ENCODE assay signal across 25 mouse cellular contexts in genomic region chr7:126770784-126771183, GRCm38 (mm10). TPM values are rescaled to one million over a fixed set of nuclear protein-coding genes. Genes with fewer than 3 reads are reported as not detected.
DNase-seq lines count a peak whose midpoint lies in the region; ATAC-seq and TF ChIP-seq lines count a peak whose summit lies in the region.
"Had no signal": no experiment of that assay in that cellular context is flagged by ENCODE, and none has a peak within 500 bp of the region (broad histone marks: within the 10 kb centered on the region; RNA-seq: fewer than 3 reads in every experiment).

No protein-coding gene starts in this region.

- no peak for TF ChIP-seq POLR2A in bone marrow, adult 2 months (IDR thresholded peaks at IDR 0.05; ENCODE audit: borderline replicate concordance, control insufficient read depth, low read depth, low read length)

- 36% methylated on average over 12 of the region's 12 CpGs for WGBS in bone marrow, adult 2 months

- H3K27ac ChIP-seq in bone marrow, adult 2 months (ENCODE audit: control insufficient read depth, insufficient read depth, low read depth, low read length, poor library complexity), result peak overlapping the region; percentile 49
- H3K27ac ChIP-seq: embryonic facial prominence, embryonic 15.5 days; forebrain, embryonic 15.5 days; heart, embryonic 13.5 days; hindbrain, embryonic 13.5 days; left cerebral cortex, adult 2 months; limb, embryonic 15.5 days; liver, embryonic 15.5 days; midbrain, embryonic 10.5 days had no signal

- peak overlapping the region; percentile 59 for H3K4me3 ChIP-seq in bone marrow, adult 2 months (replicated peaks; ENCODE audit: control insufficient read depth, low read depth, low read length)
- H3K4me3 ChIP-seq: embryonic facial prominence, embryonic 15.5 days; forebrain, embryonic 15.5 days; heart, embryonic 13.5 days; hindbrain, embryonic 13.5 days; left cerebral cortex, adult 2 months; limb, embryonic 15.5 days; liver, embryonic 15.5 days; midbrain, embryonic 10.5 days had no signal

- TF ChIP-seq CTCF in bone marrow, adult 2 months (IDR thresholded peaks at IDR 0.05; ENCODE audit: control insufficient read depth, insufficient read depth, low read length), result no peak

- ATAC-seq in megakaryocyte progenitor cell, adult 5-6 weeks (replicated peaks; ENCODE audit: poor library complexity), result peak; percentile 87
- ATAC-seq: forebrain, embryonic 15.5 days; midbrain, embryonic 16.5 days had no signal

- DNase-seq in cerebellum, adult 9-11 months, result peak; percentile 23
- no peak for DNase-seq in cerebellum, adult 11-12 months
- peak; percentile 49 for DNase-seq in ES-CJ7 (ENCODE audit: low read depth, low spot score)
- no peak for DNase-seq in adipocyte (ENCODE audit: low spot score)
- DNase-seq in kidney, postnatal 36 days, result no peak
- DNase-seq in cerebellum, adult 9-10 months, result no peak
- DNase-seq: adrenal gland, postnatal 36 days; heart, adult 11 months; heart, postnatal 14 days; kidney, adult 11 months; layer of hippocampus, adult 9-11 months; left cerebral cortex, postnatal 4 days; right cerebral cortex, postnatal 14 days; thymus, postnatal 14 days had no signal

- peaks cover 2% of the 10 kb centered on the region; the same call in 1 of the 2 replicates for H3K4me1 ChIP-seq in bone marrow, adult 2 months (ENCODE audit: control insufficient read depth, insufficient read depth, low read length)

RNA-seq across cellular contexts. Expression of gene Gdpd3, which starts 4.7 kb away (rescaled TPM):
- 20.1 and 40.1 TPM in 2 replicates for polyA plus RNA-seq in bone marrow, adult 2 months (2011; ENCODE audit: insufficient read depth, insufficient read length, low replicate concordance, missing spikeins)
- total RNA-seq in megakaryocyte progenitor cell, adult 5-6 weeks (2015), result 8.4 and 13.3 TPM in 2 replicates
- 7.1 and 7.7 TPM in 2 replicates for total RNA-seq in megakaryocyte progenitor cell, adult 5-6 weeks (2017)

RNA-seq across cellular contexts. Expression of gene Ypel3, which starts 6.0 kb away (rescaled TPM):
- polyA plus RNA-seq in bone marrow, adult 2 months (2011; ENCODE audit: insufficient read depth, insufficient read length, low replicate concordance, missing spikeins), result 236 and 411 TPM in 2 replicates
- 25.4 and 32.4 TPM in 2 replicates for total RNA-seq in megakaryocyte progenitor cell, adult 5-6 weeks (2015)
- total RNA-seq in megakaryocyte progenitor cell, adult 5-6 weeks (2017), result 11.8 and 15.1 TPM in 2 replicates

RNA-seq across cellular contexts. Expression of gene Tbx6, which starts 10.5 kb away (rescaled TPM):
- 7.5 and 13.7 TPM in 2 replicates for polyA plus RNA-seq in bone marrow, adult 2 months (2011; ENCODE audit: insufficient read depth, insufficient read length, low replicate concordance, missing spikeins)
- total RNA-seq in megakaryocyte progenitor cell, adult 5-6 weeks (2015), result 0.34 and 0.42 TPM in 2 replicates
- 0.14 TPM in 1 of 2 replicates, not detected in the other for total RNA-seq in megakaryocyte progenitor cell, adult 5-6 weeks (2017)

RNA-seq across cellular contexts. Expression of gene Mapk3, which starts 11.4 kb away (rescaled TPM):
- 78.4 and 117 TPM in 2 replicates for polyA plus RNA-seq in bone marrow, adult 2 months (2011; ENCODE audit: insufficient read depth, insufficient read length, low replicate concordance, missing spikeins)
- 86.5 and 106 TPM in 2 replicates for total RNA-seq in megakaryocyte progenitor cell, adult 5-6 weeks (2015)
- total RNA-seq in megakaryocyte progenitor cell, adult 5-6 weeks (2017), result 36.0 and 41.3 TPM in 2 replicates

RNA-seq across cellular contexts. Expression of gene Ppp4c, which starts 21.5 kb away (rescaled TPM):
- polyA plus RNA-seq in bone marrow, adult 2 months (2011; ENCODE audit: insufficient read depth, insufficient read length, low replicate concordance, missing spikeins), result 90.6 and 130 TPM in 2 replicates
- 209 and 216 TPM in 2 replicates for total RNA-seq in megakaryocyte progenitor cell, adult 5-6 weeks (2015)
- total RNA-seq in megakaryocyte progenitor cell, adult 5-6 weeks (2017), result 113 and 131 TPM in 2 replicates

Comparison
In these comparisons a context has a peak if more than half of its experiments do, and no peak if none do; other contexts are left out.
1. DNase-seq: peak in cerebellum, adult 9-11 months (single experiment) and ES-CJ7 (single experiment); none in cerebellum, adult 11-12 months (single experiment), adipocyte (single experiment), kidney, postnatal 36 days (0 of 2) and cerebellum, adult 9-10 months (single experiment).